Mouse (Mus musculus) kidney, adult 2 months (tissue): ENCODE measurements around the gene Amacr. TPM values are rescaled to one million over a fixed set of nuclear protein-coding genes. Genes with fewer than 3 reads are reported as not detected.
A peak's percentile ranks its signal among the peaks of the same experiment; 100 is the strongest.

Experiments
- DNase-seq: peaks from one replicate; pipeline ENCODE4 v3.0.0; 2021
- H3K27ac ChIP-seq: fragments of 200-500 bp; 2 replicates; pipeline ENCODE4 v1.5.1; 2012; ENCODE audit warnings: low read depth, low read length, control low read depth, inconsistent platforms; ENCODE audit not compliant: insufficient read depth
- H3K27me3 ChIP-seq: fragments of 200-500 bp; replicated peaks from 2 replicates; pipeline ENCODE4 v1.6.1; 2012; ENCODE audit warnings: mild to moderate bottlenecking, moderate library complexity, low read length, inconsistent platforms; ENCODE audit not compliant: control insufficient read depth, insufficient read depth
- H3K36me3 ChIP-seq: fragments of 200-500 bp; 2 replicates; pipeline ENCODE4 v1.6.1; 2012; ENCODE audit warnings: mild to moderate bottlenecking, moderate library complexity, low read length, inconsistent platforms; ENCODE audit not compliant: control insufficient read depth, insufficient read depth
- H3K4me1 ChIP-seq: fragments of 200-500 bp; 2 replicates; pipeline ENCODE4 v1.6.1; 2011; ENCODE audit warnings: low read length; ENCODE audit not compliant: control insufficient read depth, insufficient read depth
- H3K4me3 ChIP-seq: fragments of 200-500 bp; 2 replicates; pipeline ENCODE4 v1.5.1; 2011; ENCODE audit warnings: mild to moderate bottlenecking, low read depth, low read length, control low read depth; ENCODE audit not compliant: insufficient read depth
- CTCF ChIP-seq: fragments of 200-500 bp; conservative IDR thresholded peaks from 2 replicates; pipeline ENCODE4 v1.5.1; 2011; ENCODE audit warnings: low read depth, mild to moderate bottlenecking, control low read depth, low read length, moderate library complexity, mixed read lengths; ENCODE audit not compliant: insufficient read depth, insufficient read length
- POLR2A ChIP-seq: fragments of 200-500 bp; IDR thresholded peaks from one replicate; pipeline ENCODE4 v1.6.1; 2011; ENCODE audit warnings: low read depth, low read length, control low read depth
- WGBS: fragments of 180-500 bp; shearing (Covaris S2); methylation state at CpG from one replicate; pipeline ENCODE4 v1.1.7; 2018; 5-methylcytosine and 5-hydroxymethylcytosine counted together
- polyA plus RNA-seq: library from polyadenylated mRNA; depleted of rRNA; stranded (reverse); fragments of >200 nt; gene quantifications from 2 replicates; pipeline ENCODE4 v1.2.3, GENCODE M21; 2012

The Amacr gene
- polyA plus RNA-seq, 1 experiment: 71.9 TPM

DNA sequence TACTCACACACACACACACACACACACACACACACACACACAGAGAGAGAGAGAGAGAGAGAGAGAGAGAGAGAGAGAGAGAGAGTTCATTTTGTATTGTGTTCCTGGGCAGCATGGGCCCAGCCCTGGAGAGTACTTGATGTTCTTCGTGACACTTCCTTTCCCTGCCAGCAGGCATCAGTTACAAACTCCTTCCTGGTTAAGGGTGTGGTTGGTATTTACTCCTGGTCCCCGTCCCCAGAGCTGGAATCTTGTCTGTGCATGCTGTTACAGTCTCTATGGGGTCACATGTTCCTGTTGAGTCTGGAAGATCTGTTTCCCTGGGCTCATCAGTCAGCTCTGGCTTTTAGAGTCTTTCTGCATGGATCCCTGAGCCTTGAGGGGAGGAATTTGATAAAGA, 8.9 kb downstream of the Amacr start:
- Histone ChIP-seq H3K4me3 (no peak overlapping the region), H3K27me3 (no peaks in the 10 kb centered on the region), H3K27ac (no peak overlapping the region), H3K4me1 (peaks cover 7% of the 10 kb centered on the region; the same call in 1 of the 2 replicates), H3K36me3 (peaks cover 16% of the 10 kb centered on the region)
- 34% methylated on average over 2 of the region's 2 CpGs for WGBS
- no peak for TF ChIP-seq CTCF
- TF ChIP-seq POLR2A: no peak
- DNase-seq: no peak

DNA sequence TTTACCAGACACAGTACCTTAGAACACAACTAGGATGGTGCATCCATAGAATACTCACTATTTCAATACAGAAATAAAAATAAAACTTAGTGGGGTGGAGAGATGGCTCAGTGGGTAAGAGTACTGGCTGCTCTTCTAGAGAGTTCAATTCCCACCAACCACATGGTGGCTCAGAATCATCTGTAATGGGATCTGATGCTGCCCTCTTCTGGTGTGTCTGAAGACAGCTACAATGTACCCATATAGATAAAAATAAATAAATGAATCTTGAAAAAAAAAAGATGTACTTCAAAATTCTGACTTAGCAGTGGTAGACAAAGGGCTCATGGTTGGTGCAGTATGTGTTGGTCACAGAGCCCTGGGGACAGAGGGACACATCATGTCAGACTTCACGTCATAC, 10.0 kb downstream of the Amacr start:
- Histone ChIP-seq H3K4me1 (no peaks in the 10 kb centered on the region; the same call in 1 of the 2 replicates), H3K36me3 (peaks cover 14% of the 10 kb centered on the region), H3K27ac (no peak overlapping the region), H3K4me3 (no peak overlapping the region), H3K27me3 (no peaks in the 10 kb centered on the region)
- WGBS: 87% methylated on average over 1 of the region's 1 CpGs
- DNase-seq: no peak
- TF ChIP-seq CTCF (no peak), POLR2A (no peak)

DNA sequence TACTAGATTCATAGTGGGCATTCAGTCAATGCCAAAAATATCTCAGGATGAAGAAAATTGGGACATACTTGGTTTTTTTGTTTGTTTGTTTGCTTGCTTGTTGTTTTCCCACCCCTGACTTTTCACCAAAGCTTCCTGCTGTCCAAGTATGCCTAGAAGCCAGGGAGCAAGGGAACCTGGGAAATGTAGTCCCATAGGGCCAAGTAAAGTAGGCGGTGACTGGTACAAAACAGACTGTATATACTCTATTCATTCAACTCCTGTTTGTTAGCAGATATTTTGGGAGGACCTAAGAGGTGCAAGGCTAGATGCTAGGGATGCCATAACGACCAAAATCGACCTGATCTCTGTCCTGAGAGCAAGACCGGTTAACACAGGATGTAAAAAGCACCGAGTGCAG, 18.3 kb downstream of the Amacr start:
- H3K36me3 ChIP-seq: peaks cover 4% of the 10 kb centered on the region
- H3K4me1 ChIP-seq: no peaks in the 10 kb centered on the region
- no peak overlapping the region for H3K27ac ChIP-seq
- WGBS: 22% methylated on average over 5 of the region's 5 CpGs
- no peak for TF ChIP-seq POLR2A
- no peak for TF ChIP-seq CTCF
- peak; percentile 45 for DNase-seq
- H3K4me3 ChIP-seq: peak overlapping the region; percentile 37
- H3K27me3 ChIP-seq: no peaks in the 10 kb centered on the region

DNA sequence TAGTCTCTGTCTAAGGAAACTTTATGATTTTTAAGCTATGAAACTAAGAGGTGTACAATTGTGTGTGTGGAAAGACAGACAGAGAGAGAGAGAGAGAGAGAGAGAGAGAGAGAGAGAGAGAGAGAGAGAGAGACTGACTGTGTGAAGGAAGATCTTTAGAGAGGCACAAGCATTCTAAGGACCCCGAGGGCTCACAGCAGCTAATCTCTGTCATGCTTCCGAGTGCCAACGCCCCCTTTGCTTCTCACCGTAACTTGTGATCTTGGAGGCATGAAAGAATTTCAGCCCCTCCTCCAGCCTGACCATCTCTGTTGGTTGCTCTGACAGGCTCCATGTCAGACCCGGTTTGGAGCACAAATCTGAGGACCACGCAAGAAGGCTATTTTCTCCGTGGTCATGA, 18.9 kb downstream of the Amacr start, which contains the start of gene Slc45a2:
Slc45a2 (plus strand) TSS at position 301 of the 400 bp plus-strand sequence.
- no peaks in the 10 kb centered on the region for H3K4me1 ChIP-seq
- H3K27me3 ChIP-seq: no peaks in the 10 kb centered on the region
- 55% methylated on average over 7 of the region's 7 CpGs for whole genome bisulfite sequencing
- H3K4me3 ChIP-seq: peak within 1 kb of the TSS; percentile 37
- TF ChIP-seq POLR2A (no peak), CTCF (no peak)
- no peak for DNase-seq
- no peak within 1 kb of the TSS for H3K27ac ChIP-seq
- H3K36me3 ChIP-seq: no peaks in the 10 kb centered on the region

DNA sequence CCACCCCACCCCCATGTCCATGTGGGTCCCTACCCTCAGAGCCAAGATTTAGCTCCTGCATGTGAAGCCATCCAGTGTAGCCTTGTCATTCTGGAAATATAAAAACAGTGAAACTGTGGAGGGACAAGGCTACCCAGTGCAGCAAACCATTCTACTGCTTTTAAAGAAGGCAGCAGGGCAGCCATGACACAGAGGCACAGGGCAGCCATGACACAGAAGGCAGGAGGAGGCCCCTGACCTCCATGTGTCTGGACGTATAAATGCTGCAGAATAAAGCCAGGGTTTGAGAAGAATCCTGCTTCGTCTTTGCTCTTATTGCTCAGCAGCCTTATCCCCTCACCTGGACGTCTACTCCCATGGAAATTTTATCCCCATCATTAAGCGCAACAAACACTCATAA, 22.2 kb downstream of the Amacr start:
- 73% methylated on average over 4 of the region's 4 CpGs for WGBS
- no peaks in the 10 kb centered on the region for H3K36me3 ChIP-seq
- no peaks in the 10 kb centered on the region for H3K4me1 ChIP-seq
- no peaks in the 10 kb centered on the region for H3K27me3 ChIP-seq
- DNase-seq: no peak
- TF ChIP-seq POLR2A (no peak), CTCF (no peak)
- no peak overlapping the region for H3K27ac ChIP-seq
- H3K4me3 ChIP-seq: no peak overlapping the region

DNA sequence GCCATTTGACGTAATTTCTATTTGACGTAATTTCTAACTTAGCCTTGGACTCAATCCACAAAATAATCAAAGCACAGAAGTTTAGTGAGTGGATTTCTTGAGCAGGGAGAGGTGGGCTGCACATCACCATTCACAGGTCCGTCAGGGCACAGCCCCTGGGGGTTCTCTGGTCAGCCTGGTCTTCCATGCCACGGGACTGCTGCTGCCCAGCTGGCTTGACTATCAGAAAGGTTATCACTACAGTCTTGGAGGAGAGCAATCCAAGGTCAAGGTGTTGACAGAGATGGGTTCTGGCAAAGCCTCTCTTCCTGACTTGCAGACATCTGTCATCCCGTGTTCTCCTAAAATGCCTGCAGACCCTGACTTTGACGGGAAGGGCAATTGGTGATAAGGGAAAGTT, 23.1 kb downstream of the Amacr start:
- no peaks in the 10 kb centered on the region for H3K27me3 ChIP-seq
- 73% methylated on average over 6 of the region's 6 CpGs for WGBS
- TF ChIP-seq CTCF (no peak), POLR2A (no peak)

DNA sequence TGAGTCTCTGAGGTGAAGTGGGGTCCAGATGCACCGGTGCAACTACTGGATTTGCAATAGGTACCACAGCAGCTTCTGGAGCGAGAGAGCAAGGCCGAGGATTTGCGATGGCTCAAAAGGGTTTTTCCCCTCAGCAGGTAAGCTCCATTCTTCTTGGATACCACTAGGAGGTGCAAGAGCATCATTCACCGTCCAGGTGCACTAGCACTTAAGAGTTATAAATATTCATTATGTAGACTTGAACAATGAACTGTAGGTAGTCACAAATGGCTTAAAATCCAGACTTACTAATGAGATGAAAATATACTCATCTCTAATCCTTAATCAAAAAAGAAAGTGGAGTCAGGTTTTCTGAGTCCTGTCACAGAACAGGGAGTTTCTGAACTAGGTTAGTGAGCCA, 27.2 kb downstream of the Amacr start:
- Histone ChIP-seq H3K27me3 (no peaks in the 10 kb centered on the region), H3K27ac (no peak overlapping the region), H3K4me3 (no peak overlapping the region), H3K36me3 (no peaks in the 10 kb centered on the region), H3K4me1 (no peaks in the 10 kb centered on the region)
- TF ChIP-seq CTCF (peak; percentile 74), POLR2A (no peak)
- 12% methylated on average over 5 of the region's 5 CpGs for WGBS
- peak; percentile 66 for DNase-seq

More for the DNA sequence above, 23.1 kb downstream of the Amacr start:
- no peaks in the 10 kb centered on the region for H3K4me1 ChIP-seq
- H3K4me3 ChIP-seq: no peak overlapping the region
- no peaks in the 10 kb centered on the region for H3K36me3 ChIP-seq
- no peak overlapping the region for H3K27ac ChIP-seq
- DNase-seq: no peak

DNA sequence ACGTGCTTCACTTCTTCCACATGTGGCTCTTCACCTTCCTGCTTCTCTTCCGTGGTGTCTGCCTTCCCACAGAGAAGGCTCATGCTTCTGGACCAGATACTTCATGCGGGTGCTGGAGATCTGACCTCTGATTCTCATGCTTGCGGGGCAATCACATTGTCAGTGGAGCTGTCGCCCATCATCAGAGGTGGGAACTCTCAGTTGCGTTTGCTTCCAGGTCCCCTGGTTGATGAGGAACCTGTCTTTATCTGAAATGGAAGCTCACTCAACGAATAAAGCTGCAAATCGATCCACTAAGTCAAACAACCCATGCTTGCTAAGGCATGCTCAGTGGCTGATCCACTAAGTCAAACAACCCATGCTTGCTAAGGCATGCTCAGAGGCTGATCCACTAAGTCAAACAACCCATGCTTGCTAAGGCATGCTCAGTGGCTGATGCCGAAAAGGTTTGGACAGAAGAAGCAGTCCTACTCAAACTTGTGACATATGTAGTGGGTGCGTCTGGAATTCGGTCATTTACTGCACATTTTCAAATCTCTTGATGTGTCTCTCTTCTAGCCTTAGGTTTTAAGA, 29.5 kb downstream of the Amacr start:
- no peak for DNase-seq
- H3K27ac ChIP-seq: no peak overlapping the region
- 92% methylated on average over 11 of the region's 11 CpGs for WGBS
- H3K27me3 ChIP-seq: no peaks in the 10 kb centered on the region
- no peaks in the 10 kb centered on the region for H3K36me3 ChIP-seq
- no peaks in the 10 kb centered on the region for H3K4me1 ChIP-seq
- TF ChIP-seq POLR2A (no peak), CTCF (no peak)
- no peak overlapping the region for H3K4me3 ChIP-seq
